Mouse (Mus musculus) spleen, adult 12 weeks (tissue): ENCODE measurements around the gene B9d2.

Experiments
- DNase-seq: peaks from one replicate; pipeline ENCODE4 v3.0.0; 2022; ENCODE audit warnings: low spot score

Gene B9d2

GRCm38 (mm10) chr7:25674719-25675300 lies 5.8 kb upstream of the B9d2 start, which contains the start of gene Tmem91:
Gene Tmem91 (minus strand): TSS chr7:25675166.
- DNase-seq, result no peak

GRCm38 (mm10) chr7:25675405-25675804 lies 5.2 kb upstream of the B9d2 start:
- DNase-seq, result no peak

DNA sequence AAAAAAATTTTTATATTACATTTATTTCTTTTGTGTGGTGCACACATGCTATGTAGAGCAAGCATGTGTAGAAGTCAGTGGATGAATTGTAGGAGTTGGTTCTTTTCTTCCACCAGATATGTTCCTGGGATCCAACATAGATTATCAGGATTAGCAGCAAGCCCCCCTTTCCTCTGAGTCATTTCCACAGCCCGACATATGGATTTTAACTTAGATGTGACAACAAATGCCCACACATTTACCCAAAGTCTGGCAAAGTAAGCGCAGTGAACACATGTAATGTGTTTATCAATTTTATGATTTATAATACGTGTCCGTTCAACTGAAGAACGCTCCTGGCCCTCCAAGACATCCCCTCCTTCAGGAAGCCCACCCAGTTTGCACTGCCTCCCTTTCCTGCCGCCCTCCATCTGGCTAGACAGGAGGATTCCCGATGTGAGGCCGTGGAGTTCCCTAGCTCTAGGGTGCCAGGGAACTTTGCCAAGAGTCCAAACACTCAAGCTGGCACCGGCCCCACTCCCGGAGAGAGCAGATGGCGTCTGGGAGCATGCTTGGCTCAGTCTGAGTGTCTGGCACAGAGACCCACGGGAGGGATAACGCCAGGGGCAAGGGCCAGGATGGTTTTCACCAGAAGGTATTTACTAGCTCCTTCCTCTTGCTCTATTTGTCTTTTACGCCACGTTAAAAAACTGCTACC lies 4.3 kb upstream of the B9d2 start:
- DNase-seq, result no peak

DNA sequence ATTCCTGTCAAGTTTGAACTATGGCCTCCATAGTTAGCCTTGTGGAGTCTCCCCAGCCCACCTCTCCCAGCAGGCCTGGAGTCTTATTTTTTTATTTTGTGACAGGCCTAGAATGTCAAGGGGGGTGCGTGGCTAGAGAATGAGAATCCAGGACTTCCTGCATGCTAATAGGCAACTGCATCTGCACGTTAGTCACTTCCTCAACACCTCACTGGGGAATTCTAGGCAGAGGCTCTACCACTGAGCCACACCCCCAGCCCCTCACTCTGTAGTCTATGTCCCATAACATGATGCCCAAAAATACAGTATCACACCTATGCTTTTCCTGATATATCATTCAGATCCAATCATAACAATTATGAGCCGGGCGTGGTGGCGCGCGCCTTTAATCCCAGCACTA lies 3.6 kb upstream of the B9d2 start:
- no peak for DNase-seq

GRCm38 (mm10) chr7:25679971-25680370 lies 609 bp upstream of the B9d2 start:
- no peak for DNase-seq

DNA sequence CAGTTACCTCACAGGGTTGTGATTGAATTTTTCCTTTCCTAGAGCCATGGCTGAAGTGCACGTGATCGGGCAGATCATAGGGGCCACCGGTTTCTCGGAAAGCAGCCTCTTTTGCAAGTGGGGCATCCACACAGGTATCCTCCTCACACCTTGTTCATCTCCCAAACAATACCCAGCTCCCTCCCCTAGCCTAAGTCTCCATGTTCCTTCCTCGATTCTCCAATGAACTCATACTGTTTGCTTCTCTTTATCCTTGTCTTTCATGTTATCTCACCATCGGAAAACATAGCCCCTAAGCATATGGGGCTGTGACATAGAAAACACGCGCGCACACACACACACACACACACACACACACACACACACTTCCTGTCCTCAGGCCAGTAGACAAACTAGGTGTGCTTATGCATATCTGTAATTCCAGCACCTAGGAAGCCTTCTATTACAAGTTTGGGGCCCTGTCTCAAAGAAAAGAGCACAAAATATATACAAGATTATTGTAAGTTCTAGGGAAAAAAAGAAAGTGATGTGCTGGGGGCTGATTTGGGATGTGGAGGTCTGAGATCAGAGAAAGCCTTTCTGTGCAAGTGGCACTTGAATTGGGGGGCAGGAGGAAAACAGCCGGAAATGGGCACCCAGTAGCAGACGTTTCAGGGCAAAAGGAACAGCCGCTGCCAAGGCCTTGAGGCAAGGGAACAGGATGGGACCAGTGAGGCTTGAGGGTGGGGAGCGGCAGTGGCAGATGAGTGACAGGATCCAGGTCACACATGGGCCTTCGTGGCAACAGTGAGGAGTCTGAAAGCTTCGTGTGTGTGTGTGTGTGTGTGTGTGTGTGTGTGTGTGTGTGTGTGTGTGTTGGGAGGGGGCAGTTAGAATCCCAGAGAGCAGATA lies 1.0 kb downstream of the B9d2 start:
- DNase-seq, result no peak

- peak; percentile 53 for DNase-seq
Observed at GRCm38 (mm10) chr7:25683474-25684180, 3.0 kb downstream of the B9d2 start.

- no peak for DNase-seq
Observed at GRCm38 (mm10) chr7:25684659-25685058, 4.1 kb downstream of the B9d2 start.

- DNase-seq, result no peak
Observed at GRCm38 (mm10) chr7:25685926-25686470, 5.4 kb downstream of the B9d2 start.

- peak; percentile 83 for DNase-seq
Observed at GRCm38 (mm10) chr7:25686680-25687531, 6.3 kb downstream of the B9d2 start, which contains the start of gene Tgfb1. Gene Tgfb1 (plus strand): TSS chr7:25687002.

GRCm38 (mm10) chr7:25687811-25688401 lies 7.3 kb downstream of the B9d2 start:
- peak; percentile 53 for DNase-seq

DNA sequence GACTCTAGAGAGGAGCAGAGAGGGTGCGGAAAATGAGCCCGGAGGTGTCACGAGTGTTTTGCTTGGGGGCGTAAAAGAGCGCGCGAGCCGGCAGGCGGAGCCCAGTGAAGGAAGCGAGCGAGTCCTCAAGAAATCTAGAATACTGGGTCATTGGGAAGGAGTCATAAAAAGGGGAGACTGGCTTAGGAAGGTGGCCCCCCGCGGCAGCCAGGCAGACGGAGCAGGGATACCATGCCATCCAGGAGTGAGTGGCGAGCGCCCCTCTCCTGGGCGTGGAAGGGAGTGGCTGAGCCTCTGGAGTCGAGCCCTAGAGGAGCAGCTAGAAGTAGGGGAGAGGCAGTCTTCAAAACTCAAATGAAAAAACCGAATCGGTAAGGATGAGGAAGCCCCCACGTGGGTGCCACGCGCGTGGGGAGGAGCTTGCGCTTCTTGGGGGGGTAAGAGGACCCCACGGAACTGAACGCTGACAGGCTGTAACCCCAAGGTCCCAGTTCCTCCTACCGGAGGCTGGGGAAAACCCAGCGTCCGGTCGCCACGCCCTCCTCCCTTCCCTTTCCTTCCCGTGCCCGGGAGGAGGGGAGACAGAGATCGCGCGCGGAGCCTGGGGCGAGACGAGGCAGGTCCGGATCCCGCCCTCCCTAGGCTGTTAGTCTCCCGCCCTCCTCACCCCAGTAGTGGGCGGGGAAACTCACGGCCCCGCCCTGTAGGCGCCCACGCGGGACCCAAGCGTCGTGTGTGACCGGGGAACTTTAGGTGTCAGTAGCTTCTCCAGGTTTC lies 8.4 kb downstream of the B9d2 start:
- peak; percentile 79 for DNase-seq

DNA sequence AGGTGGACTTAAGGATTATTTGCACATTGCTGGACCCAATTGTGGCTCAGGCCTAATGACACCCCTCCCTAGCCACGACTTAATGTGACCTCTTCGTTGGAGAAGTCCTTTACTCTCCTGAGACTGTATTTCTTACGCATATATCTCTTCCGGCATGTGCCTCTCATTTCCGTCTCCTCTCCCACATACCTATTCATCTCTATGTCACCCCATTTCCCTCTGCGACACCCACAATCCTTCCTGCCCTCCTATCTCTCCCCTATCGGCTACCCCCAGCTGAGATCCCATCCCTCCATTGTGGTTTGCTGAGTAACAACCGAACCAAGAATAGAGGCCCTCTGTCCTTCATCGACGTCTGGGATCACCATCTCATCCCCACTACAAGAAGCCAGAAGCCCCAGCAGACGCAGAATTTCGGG lies 9.0 kb downstream of the B9d2 start:
- no peak for DNase-seq

GRCm38 (mm10) chr7:25690051-25690450 lies 9.5 kb downstream of the B9d2 start:
- no peak for DNase-seq

DNA sequence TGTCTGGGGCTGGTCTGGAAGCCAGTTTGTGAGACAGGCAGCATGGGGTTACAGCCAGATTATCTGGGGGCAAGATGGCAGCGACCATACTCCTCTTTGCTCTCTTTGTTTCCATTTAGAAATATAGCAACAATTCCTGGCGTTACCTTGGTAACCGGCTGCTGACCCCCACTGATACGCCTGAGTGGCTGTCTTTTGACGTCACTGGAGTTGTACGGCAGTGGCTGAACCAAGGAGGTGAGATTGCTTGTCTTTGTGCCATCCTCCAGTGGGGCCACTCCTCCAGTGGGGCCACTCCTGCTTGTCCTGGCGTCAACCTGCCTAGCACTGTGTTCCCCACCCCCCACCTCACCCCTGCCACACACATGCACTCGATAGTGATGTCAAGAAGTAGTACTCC lies 13.5 kb downstream of the B9d2 start:
- DNase-seq, result no peak

- DNase-seq, result no peak
Observed at GRCm38 (mm10) chr7:25699851-25700250, 19.3 kb downstream of the B9d2 start.

GRCm38 (mm10) chr7:25700732-25701131 lies 20.2 kb downstream of the B9d2 start:
- DNase-seq, result no peak

- no peak for DNase-seq
Observed at GRCm38 (mm10) chr7:25702350-25702749, 21.8 kb downstream of the B9d2 start.

DNA sequence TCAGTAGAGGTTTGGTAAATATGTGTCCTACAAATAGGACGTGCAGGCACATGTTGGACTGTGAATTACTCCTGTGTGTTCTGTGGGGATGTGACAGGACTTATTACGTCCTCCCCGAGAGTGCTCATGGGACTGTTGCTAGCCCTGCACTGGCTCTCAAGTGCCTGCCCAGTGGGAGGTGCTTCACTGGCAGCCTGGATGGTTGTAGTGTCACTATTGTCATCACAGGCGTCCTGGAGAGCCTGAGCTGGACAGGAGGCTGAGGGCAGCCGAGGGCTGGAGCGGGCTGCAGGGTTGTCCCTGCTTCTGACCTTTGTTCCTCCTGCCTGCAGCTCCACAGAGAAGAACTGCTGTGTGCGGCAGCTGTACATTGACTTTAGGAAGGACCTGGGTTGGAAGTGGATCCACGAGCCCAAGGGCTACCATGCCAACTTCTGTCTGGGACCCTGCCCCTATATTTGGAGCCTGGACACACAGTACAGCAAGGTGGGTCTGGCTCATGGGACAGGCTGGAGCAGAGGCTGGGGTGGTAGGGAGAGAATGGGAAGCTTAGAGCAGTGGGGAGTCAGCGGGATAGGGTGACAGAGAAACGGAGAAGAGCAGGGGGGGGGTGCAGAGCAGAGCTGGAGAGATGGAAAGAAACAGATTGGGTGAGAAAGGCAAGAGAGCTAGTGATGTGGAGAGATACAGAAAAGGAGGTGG lies 23.4 kb downstream of the B9d2 start:
- DNase-seq, result no peak
